Mouse (Mus musculus) lung, postnatal 36 days (tissue): ENCODE measurements around the gene Vmn1r93.
"Not testable (repeated sequence)": the region's sequence is repeated elsewhere in the genome, so short reads cannot be mapped to it uniquely, and the experiment has no call there.

ENCODE experiments used
- DNase-seq: peaks from one replicate; pipeline ENCODE4 v3.0.0; 2022; ENCODE audit warnings: mixed read lengths

Gene Vmn1r93

GRCm38 (mm10) chr7:20138988-20139387, at the start of gene Vmn1r93:
TSS of gene Vmn1r93 (minus strand) at chr7:20139088.
- not testable (repeated sequence) for DNase-seq

DNA sequence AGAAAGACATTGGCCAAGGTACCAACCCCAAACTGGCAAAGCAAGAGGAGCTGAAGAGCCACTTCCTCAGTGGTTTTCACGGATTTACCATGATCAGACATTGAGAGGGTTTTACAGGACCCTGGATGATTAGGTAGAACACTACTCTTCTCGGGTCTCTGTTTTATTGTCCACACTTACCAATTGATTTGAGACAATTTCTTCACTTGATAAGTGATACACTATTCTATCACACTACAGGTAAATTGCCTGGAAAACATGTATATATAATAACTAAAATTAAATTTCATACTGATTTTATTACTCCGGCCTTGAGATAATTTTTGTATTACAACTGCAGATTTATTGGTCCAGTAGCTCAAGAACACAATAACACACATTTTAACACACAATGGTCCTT, 29.4 kb upstream of the Vmn1r93 start, which contains the start of gene Vmn1r94:
Vmn1r94 (minus strand) TSS at position 101 of the 400 bp plus-strand sequence.
- not testable (repeated sequence) for DNase-seq

DNA sequence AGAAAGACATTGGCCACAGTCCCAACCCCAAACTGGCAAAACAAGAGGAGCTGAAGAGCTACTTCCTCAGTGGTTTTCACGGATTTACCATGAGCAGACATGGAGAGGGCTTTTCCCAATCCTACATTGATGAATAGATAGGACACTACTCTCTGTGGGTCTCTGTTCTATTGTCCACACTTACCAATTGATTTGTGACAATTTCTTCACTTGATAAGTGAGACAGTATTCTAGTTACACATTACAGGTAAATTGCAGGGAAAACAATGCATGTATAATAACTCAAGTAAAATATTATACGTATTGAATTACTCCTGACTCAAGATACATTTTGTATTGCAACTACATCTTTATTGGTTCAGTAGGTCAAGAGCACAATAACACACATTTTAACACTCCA, 16.4 kb downstream of the Vmn1r93 start, which contains the start of gene Gm16442:
Gm16442 (minus strand) TSS at position 101 of the 400 bp plus-strand sequence.
- not testable (repeated sequence) for DNase-seq

DNA sequence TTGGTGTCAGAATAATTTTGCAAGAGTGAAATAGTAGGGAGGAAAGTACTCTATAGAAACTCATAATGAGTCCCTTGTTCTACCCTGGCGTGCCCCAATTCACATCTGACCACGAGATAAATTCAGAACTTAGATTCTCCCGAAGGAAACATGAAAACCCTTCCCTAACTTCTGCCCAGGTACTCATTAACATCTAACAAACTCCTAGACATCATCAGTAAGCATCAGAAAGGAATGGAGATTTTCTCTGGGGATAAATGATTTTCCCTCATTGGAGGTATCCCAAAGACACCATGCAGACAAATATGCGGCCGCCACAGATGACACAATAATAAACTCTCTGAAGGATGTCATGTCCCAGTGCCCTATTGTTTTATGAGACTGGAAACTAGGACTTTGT, 39.5 kb downstream of the Vmn1r93 start, which contains the start of gene Vmn1r91:
Vmn1r91 (plus strand) TSS at position 301 of the 400 bp plus-strand sequence.
- DNase-seq, result not testable (repeated sequence)
